Mouse (Mus musculus): Measurements from ENCODE around the gene Fbf1. TPM values are rescaled to one million over a fixed set of nuclear protein-coding genes. Genes with fewer than 3 reads are reported as not detected.

Gene Fbf1
- polyA plus RNA-seq (2017; shearing (Covaris generic)): 1 to 10 TPM; 3.2 to 3.5 (median 3.3) TPM

DNA sequence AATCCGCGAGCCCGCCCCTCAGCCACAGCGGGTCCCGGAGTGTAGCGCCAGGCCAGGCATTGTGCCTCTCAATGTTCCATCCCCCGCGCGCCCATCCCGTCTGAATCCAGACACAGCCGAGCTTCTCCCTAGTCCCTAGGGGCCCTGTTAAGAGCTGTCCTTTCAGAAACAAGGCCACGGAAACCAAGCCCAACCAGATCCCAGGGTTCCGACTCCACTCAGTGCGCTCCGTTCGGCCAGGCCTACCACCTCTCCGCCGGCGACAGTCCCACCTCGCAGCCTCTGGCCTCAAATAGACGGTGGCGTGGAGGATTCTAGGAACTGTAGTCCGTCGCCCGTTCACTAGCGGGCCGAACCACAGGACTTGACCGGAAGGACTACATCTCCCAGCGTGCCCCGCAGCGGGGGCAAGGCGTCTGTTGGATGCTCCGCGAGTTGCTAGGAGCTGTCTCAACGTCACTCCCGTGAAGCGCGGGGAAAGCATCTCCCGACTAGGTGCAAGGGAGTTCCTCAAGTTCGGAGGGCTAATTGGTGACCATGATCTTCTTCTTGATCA, at the start of gene Fbf1:
Gene Fbf1, minus strand, starts transcription at position 283 of the 556 bp plus-strand sequence.
- peak; percentile 96 for ATAC-seq

DNA sequence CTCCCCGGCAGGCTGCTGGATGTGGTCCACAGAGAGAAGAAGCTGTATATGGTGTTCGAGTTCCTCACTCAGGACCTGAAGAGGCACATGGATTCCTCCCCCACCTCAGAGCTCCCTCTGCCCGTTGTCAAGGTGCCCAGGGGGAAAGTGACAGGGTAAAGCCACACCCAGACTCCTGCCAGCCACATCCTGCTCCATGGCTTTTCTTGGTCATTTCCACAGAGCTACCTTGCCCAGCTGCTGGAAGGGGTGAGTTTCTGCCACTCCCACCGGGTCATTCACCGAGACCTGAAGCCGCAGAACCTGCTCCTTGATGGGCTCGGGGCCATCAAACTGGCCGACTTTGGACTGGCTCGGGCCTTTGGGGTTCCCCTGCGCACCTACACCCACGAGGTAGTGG, 48.6 kb upstream of the Fbf1 start:
- no peak for ATAC-seq

DNA sequence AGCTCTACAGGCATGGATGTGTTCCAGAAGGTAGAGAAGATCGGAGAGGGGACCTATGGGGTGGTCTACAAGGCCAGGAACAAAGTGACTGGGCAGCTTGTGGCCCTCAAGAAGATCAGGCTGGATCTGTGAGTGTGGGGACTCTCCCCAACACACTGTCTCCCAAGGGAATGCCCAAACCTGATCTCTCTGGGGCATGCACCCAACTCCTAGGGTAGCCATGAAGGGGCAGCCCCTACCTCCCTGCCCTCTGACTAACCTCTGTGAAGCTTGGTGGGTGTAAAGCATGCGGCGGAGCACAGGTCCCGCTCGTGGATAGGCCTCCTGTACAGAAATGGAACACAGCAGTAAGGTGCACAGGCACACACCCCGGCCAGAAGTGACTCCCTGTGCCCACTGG, 48.0 kb upstream of the Fbf1 start:
- no peak for ATAC-seq

DNA sequence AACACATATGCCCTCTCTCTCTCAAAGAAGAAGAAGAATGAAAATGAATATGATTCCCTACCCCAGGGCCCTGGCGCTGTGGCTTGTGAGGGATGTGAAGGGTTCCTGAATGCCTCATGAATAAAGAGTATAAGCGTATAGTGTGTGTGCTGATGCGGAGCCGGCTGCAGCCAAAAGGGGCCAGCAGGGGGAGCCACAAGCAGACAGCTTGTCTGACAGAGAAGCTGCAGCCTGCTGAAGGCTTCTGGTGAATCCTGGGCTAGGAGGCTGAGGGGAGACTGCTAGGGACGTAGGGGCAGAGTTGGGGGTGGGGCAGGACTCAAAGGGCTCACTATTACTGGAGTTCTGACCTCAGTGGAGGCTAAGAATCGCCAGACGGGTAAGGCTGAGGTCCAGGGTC, 47.2 kb upstream of the Fbf1 start:
- ATAC-seq: no peak

DNA sequence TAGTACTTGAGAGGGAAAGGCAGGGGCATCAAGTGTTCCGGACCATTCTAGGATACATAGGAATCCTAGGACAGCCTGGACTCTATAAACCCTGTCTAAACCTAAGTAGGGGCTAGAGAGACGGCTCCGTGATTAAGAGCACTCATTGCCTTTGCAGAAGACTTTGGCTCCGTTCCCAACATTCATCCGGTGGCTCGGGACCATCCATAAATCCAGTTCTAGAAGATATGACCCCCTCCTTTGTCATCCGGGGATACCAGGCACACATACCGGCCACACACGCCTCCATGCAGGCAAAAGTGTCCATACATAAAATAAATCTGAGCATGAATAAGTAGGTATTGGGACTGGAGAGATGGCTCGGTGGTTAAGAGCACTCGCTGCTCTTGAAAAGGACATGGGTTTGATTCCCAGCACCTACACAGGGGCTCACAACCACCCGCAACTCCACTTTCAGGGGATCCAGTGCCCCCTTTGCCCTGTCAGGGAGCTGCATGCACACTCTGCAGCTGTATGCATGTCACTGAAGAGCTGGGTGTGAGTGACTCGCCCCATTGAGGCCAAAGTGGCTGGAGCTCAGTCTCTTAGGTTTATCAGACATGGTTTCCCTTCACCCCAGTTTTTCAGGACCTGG, 46.0 kb upstream of the Fbf1 start:
- no peak for ATAC-seq

DNA sequence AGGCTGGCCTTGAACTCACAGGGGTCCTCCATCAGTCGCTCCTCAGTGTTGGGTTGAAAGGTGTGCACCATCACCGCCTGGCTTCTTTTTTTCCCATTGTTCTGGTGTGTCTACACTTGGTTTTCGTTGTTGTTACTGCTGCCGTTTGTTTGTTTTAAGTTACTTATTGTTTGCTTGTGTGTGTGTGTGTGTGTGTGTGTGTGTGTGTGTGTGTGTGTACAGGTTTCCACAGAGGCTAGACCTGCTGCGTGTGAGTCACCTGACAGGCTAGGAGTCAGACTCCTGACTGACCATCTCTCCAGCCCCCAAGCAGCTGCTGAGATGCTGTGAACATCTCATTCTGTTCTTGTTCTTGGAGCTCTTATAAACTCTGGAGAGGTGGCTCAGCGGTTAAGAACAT, 44.9 kb upstream of the Fbf1 start:
- no peak for ATAC-seq

DNA sequence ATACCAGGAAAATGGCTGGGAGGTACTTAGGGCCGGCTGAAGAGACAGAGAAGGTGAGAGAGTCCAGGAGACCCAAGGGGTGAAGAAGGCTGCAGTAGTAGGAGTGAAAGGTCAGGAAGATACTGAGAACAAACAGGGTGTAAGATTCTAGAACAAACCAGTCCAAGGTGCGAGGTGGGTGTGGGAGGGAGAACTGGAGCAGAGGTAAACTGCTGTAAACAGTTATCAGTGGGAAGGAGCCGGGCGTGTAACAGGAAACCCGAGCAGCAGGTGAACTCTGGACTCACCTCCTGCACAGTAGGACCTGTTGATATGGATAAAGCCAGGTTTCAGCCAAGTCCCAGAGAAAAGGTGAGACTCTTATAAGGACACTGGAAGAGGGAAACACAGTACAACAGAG, 42.7 kb upstream of the Fbf1 start:
- ATAC-seq: no peak

DNA sequence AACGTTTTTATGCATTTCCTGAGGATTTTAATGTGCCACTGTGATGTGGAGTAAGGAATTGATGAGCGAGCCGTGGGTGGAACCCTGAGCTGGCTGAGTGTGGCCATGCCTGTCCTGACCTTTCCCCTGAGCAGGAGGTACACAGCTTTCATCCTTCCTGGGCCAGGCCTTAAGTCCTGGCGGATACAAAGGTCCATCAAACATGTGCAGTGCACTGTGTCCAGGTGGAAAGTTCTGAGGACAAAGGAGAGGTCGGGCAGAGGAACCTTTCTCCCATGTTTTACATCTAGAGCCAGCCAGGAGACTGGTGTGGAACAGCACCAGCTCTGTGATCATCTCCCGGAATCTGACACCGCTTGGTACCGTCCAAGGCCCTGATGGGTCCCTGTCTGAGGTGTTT, 41.3 kb upstream of the Fbf1 start:
- no peak for ATAC-seq

DNA sequence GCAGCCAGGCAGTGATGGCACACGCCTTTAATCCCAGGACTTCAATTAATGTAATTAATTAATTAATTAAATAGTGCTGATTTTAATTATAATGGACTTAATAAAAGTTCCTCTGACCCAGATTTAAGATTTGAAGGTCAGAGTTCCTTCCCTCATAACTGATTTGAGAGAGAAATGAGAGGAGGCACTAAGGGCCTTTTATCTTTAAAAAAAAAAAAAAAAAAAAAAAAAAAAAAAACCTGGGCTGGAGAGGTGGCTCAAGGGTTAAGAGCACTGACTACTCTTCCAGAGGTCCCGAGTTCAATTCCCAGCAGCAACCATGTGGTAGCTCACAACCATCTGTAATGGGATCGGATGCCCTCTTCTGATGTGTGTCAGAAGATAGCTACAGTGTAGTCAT, 40.7 kb upstream of the Fbf1 start:
- ATAC-seq: no peak

DNA sequence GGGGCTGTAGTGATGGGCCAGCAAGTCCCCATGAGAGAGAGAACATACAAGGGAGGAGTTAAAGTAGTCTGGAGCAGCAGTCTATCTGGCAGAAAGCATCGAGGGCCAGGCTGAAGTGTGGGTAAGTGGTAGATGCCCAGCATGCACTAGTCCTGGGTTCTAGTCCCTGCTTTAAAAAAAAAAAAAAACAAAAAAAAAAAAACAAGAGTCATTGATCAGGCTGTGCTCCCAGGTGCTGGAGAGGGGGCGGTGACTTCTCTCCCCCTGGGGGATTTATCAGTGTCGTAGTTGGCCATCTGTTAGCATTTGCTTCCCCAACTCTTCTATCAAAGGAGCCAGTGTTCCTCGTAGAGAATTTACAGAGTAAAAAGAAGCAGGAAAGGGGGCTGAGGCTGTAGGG, 38.7 kb upstream of the Fbf1 start:
- no peak for ATAC-seq

DNA sequence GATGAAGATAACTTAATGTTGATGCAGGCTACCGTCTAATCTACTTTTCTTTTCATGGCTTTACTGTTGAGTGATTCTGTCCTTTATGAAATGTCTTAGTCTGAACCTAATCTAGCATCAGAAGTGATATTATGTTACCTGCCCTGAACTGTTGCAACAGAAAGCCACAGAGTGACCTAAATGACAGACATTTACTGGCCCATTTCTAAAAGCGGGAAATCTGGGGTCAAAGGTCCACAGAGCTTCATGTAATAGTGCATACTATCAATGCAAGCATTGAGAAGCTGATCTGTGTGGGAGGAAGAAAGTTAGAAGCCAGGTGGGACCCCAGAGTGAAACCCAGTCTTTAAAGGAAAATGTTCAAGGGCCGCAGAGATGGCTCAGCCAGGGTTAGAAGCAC, 35.2 kb upstream of the Fbf1 start:
- no peak for ATAC-seq

DNA sequence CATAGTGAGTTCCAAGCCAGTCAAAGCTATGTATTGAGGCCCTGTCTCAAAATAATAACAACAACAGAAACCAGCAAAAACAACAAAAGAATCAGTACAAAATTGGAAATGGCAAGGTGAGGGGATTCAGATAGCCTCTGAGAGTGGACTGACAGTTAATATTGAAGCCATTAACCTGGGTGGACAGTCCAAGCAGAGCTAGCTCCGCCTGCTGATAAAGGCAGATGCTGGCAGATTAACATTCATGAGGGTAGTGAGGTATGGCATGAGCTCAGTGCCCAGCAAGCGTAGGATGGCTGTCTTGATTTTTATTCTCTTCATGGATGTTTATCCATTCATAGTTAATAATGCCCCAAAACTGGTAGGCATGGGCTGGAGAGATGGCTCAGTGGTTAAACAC, 33.2 kb upstream of the Fbf1 start:
- ATAC-seq: no peak

DNA sequence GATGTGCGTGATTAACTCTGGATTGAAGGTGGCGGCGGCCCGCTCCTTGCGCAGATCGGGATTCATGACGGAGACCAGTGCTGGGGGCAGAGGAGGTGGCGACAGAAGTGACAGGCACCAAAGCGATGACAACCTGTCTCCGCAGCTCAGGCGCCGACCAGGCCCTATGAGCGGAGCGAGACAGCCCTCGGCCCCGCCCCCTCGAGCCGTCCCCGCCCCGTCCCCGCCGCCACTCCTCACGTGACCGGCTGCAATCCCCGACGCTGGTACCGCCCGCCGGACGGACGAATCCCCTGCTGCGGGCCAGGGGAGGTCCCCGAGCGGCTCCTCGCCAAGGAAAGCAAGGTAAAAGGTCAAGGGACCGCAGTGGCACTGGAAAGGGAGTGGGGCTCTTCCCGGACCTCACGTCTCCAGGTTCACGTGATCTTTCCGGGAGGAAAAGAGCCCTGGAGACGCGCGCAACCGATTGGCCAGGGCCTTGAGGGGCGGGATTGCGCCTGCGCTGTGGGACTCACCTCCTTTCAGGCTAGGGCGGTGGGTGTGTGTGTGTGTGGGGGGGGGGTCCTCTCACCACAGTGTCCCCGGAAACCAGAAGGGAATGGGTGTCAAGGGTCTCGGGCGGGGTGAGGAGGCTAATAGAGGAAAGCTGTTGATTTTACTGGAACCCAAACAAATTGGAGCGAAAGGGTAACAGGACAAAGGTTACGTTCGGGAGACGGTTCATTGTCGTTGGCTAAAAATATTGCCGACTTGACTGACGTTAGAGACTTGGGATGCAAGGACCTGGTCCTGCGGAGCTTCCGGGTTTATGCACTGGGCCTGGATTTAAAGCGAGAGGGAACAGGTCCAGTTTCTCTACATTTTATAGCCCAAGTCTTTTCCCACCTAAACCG, 30.9 kb upstream of the Fbf1 start, which contains the start of the genes Ten1 and Acox1:
Gene Ten1, plus strand, starts transcription at position 217 of the 893 bp plus-strand sequence.
Gene Acox1, minus strand, starts transcription at position 407 of the 893 bp plus-strand sequence.
- ATAC-seq: peak; percentile 88

DNA sequence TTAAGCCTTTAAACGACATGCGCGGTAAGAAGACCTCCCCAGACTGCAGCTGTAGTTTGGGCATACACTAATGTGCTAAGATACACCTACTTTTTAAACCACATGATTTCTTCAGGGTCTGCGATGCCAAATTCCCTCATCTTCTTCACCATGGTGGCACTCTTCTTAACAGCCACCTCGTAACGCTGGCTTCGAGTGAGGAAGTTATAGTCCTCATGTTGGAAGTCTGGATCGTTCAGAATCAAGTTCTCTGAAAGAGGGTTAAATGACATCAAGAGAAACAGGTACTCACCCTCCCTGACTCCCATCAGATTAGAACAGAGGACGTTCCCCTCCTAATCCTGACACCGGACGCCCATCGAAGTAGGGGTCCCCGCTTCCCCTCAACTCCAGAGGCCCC, 30.2 kb upstream of the Fbf1 start:
- peak; percentile 6 for ATAC-seq

DNA sequence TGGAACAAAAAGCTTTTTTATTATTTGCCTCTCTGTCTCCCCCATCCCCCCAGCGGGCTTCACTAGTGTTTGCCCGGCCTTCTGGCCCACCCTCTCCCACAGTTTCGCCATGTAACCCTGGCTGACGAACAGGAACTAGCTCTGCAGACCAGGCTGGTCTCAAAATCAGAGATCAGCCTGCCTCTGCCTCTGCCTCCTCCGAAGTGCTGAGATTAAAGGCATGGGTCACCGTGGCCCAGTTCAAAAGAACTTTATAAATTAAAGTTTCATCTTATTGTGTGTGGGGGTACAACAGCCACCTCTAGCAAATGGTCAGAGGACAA, 29.6 kb upstream of the Fbf1 start:
- no peak for ATAC-seq

DNA sequence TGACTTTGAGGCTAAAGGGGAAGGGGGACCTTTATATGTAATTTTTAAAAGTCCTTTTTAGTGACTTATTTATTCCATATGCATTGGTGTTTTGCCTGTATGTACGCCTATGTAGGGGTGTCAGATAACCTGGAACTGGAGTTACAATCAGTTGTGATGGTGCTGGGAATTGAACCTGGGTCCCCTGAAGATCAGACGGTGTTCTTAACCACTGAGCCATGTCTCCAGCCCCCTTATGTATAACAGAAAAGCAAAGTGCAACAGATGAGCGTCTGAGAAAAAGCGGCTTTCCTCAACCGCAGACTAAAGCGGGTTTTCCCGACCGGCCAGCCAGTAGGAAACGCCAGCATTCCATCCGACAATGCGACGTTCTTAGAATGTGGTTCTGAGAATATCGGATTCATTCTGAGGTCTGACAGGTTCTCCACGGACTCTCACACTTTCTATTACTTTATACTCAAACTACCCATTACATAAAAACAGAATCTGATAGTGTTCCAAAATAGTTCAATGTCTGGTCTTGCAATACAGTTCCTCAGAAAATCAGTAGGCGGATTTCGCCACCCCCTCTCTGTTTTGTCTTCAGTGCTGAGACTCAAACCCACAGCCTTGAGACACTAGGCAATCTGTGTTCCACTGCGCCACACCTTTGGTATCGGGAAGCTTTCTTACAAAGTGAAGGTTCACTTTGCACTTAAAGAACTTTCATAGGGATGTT, 29.1 kb upstream of the Fbf1 start:
- ATAC-seq: no peak

DNA sequence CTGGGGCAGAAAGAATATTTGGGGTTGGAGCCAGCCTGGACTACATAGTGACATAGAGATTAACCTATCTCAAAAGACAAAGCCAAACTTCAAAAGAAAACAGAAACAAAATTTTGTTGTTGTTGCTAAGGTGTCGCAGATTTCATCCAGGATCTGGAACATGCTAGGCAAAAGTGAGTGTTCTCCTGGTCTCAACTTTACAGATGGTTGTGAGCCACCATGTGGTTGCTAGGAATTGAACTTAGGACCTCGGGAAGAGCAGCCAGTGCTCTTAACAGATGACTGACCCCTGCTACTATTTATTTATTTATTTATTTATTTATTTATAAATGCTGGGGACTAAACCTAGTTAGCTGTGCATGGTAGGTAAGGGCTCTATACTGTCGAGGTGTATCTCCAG, 28.4 kb upstream of the Fbf1 start:
- ATAC-seq: no peak

DNA sequence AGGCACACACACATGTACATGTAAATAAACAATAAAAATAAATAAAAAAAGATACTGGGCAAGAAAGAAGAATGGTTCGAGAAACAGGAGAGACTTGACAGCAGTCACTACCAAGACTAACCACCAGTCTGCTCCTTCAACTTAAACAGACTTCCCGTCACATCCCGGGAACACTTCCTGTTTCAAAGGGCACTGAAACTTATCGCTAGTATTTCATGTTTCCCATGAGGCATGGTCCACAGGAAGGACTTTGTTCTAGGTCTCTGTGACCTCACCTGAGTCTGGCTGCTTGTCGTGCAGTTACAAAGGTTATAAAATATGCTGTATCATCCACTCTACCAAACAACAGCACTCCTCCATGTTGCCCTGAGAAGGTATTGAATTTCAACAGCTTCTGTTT, 27.3 kb upstream of the Fbf1 start:
- ATAC-seq: no peak

DNA sequence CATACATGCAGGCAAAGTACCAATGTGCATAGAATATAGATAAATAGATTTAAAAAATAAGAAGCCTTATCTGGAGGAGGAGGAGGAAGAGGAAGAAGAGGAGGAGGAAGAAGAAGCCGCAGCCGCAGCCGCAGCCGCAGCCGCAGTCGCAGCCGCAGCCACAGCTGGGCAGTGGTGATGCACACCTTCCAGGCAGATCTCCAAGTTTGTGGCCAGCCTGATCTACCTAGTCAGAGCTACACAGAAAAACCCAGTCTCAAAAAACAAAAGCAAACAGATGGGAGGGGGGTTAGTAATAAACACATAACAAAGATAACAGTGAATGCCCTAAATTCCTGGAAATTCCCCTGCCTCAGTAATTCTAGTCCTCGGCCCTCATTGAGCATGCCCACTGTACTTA, 26.7 kb upstream of the Fbf1 start:
- ATAC-seq: no peak

DNA sequence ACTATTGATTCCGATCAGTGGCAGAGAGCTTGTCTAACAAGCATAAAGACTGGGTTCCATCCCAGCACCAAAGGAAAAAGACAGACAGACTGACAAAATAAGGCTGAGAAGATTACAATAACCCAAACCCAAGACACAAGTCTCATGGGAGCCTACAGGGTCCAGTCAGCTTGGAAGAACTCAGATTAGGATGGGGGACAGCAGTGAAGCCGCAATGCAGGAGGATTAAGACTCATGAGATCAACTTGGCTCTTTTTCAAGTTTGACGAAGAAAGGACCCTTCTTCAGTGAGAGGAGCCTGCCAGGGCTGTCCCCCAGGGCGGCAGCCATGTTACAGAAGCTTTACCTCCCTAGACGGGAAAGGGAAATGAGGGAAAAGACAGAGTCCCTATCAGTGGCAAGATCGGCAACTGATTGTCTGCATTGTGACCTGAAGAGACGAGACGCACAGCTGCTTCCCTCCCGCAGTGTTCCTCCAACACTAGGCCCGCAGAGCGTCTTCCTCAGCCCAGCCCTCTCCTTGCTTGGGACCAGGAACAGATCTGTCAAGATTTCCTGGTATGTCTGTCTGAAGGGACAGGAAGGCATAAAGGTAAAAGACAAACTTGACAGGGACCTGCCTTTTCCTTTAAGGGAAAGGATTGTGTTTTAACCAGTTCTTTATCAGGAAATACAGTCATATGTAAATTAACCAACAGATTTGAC, 19.4 kb upstream of the Fbf1 start:
- ATAC-seq: no peak

DNA sequence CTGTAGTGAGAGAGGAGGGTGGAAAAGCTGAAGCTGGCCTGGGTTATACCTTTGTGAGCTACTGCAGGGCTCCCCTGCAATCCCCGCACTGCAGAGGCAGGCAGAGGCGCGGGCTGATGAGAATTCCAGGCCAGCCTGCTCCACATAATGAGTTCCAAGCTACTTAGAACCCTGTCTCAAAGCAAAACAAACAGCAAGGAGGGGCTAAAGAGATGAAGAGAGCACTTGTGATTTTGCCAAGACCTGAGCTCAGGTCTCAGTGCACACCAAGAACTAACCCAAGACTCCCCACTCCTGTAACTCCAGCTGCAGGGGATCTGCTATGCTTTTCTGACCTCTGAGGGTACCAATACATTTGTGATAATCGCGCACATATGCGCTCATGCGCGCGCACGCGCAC, 18.4 kb upstream of the Fbf1 start:
- no peak for ATAC-seq

DNA sequence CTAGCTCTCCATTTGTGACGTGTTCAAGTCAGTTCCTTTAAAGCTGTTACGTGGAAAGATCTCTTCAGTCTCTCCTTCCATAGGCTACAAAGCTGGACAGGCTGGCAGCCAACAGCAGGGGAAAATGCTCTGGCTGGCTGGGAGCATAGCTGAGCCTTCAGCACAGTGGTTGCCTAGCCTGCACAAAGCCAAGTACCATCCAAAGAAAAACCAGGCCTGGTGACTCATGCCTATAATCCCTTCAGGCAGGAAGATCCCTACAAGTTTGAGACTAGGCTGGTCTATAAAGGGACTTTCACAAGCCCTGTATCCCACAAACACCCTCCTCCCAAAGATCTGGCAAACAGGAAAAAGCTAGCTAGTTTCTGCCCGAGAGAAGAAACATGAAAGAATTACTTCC, 17.9 kb upstream of the Fbf1 start:
- no peak for ATAC-seq

All from inflammation-experienced regulatory T-cells, adult 6 months (primary cell).